Mouse (Mus musculus) bone marrow, adult 2 months (tissue): Measurements from ENCODE around the gene Ankrd45. TPM values are rescaled to one million over a fixed set of nuclear protein-coding genes. Genes with fewer than 3 reads are reported as not detected.

Experiments
- H3K27ac ChIP-seq: fragments of 200-500 bp; 2 replicates; pipeline ENCODE4 v1.5.1; 2012; ENCODE audit warnings: low read depth, mild to moderate bottlenecking, control low read depth, inconsistent platforms, low read length; ENCODE audit not compliant: control insufficient read depth, poor library complexity, insufficient read depth
- H3K4me1 ChIP-seq: fragments of 200-500 bp; 2 replicates; pipeline ENCODE4 v1.6.1; 2011; ENCODE audit warnings: low read length; ENCODE audit not compliant: control insufficient read depth, insufficient read depth
- H3K4me3 ChIP-seq: fragments of 200-500 bp; replicated peaks from 2 replicates; pipeline ENCODE3; 2011; ENCODE audit warnings: mild to moderate bottlenecking, low read depth, low read length, control low read depth; ENCODE audit not compliant: control insufficient read depth
- CTCF ChIP-seq: fragments of 200-500 bp; IDR thresholded peaks from 2 replicates; pipeline ENCODE4 v1.5.1; 2011; ENCODE audit warnings: low read length, control low read depth; ENCODE audit not compliant: control insufficient read depth, insufficient read depth
- POLR2A ChIP-seq: fragments of 200-500 bp; IDR thresholded peaks from 2 replicates; pipeline ENCODE4 v1.6.1; 2011; ENCODE audit warnings: low read depth, mild to moderate bottlenecking, control low read depth, low read length, borderline replicate concordance; ENCODE audit not compliant: control insufficient read depth
- WGBS: fragments of 180-500 bp; shearing (Covaris S2); methylation state at CpG from one replicate; pipeline ENCODE4 v1.1.7; 2018; 5-methylcytosine and 5-hydroxymethylcytosine counted together
- polyA plus RNA-seq: library from polyadenylated mRNA; stranded (reverse); fragments of >200 nt; gene quantifications from 2 replicates; pipeline ENCODE4 v1.2.4, GENCODE M21; 2011; ENCODE audit warnings: low replicate concordance; ENCODE audit not compliant: missing spikeins, insufficient read depth, insufficient read length

The Ankrd45 gene
- polyA plus RNA-seq, 1 experiment: not detected

DNA sequence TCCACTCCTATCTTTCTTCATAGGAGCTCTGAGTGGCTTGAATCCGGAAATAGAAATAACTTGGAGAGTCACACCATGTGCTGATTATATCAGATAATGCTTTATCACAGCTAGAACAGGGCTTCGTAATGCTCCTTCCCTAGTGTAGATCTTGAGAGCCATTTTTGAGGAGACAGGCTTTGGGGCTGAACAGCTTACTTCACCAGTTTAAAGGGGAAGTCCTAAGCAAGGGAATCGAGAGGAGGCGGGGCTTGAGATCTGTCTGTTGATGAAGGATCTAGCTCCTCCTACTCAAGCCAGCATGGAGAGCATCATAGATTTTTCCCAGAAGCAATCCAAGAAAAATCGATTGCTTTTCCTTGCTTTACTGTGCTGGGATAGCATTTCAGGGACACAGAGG, 57.4 kb downstream of the Ankrd45 start:
- H3K4me1 ChIP-seq: no peaks in the 10 kb centered on the region
- WGBS: 57% methylated on average over 5 of the region's 5 CpGs
- TF ChIP-seq CTCF: no peak
- TF ChIP-seq POLR2A: no peak
- no peak overlapping the region for H3K4me3 ChIP-seq
- no peak overlapping the region for H3K27ac ChIP-seq

DNA sequence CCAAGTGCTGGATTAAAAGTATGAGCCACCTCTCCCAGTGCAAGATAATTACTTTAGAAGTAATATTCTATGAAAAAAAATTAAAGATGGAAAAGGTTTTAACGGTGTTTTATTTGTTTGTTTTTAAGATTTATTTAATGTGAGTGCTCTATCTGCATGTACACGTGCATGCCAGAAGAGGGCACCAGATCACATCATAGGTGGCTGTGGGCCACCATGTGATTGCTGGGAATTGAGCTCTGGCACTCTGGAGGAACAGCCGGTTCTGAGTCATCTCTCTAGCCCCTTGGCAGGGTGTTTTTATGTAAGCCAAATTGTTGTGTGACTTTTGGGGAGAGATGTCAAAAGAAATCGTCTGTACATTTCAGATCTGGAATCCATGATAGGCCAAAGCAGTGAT, 72.0 kb downstream of the Ankrd45 start:
- H3K4me1 ChIP-seq: no peaks in the 10 kb centered on the region
- H3K27ac ChIP-seq: no peak overlapping the region
- no peak overlapping the region for H3K4me3 ChIP-seq
- no peak for TF ChIP-seq POLR2A
- peak; percentile 80 for TF ChIP-seq CTCF
- 34% methylated on average over 4 of the region's 4 CpGs for WGBS

DNA sequence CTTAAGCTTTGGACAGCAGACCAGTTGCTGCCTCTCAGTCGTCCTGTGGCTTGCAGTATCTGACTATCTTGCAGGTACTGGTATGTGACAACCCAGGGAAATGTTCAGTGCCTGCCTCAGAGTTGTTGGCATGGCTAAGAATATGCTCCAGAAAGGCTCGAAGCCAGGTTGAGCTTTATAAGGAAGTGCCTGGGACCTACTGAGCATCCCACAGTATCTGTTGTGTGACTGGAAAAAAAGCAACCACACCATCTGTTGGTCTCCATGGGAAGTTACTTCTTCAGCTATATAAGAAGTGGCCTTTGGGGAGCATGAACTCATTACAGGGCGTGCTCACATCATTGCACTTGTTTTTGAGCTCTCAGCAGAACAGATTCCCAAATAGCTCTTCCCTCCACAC, 77.3 kb downstream of the Ankrd45 start:
- Histone ChIP-seq H3K27ac (no peak overlapping the region), H3K4me3 (no peak overlapping the region), H3K4me1 (no peaks in the 10 kb centered on the region)
- 68% methylated on average over 3 of the region's 3 CpGs for WGBS
- TF ChIP-seq CTCF (no peak), POLR2A (no peak)

Other genes with a start within 250 kb of the Ankrd45 start
- 8.8 and 9.1 TPM in 2 replicates for gene Rc3h1, start 236.3 kb upstream of the Ankrd45 start, polyA plus RNA-seq
- gene Serpinc1, start 164.1 kb upstream of the Ankrd45 start, polyA plus RNA-seq: 2.6 and 14.1 TPM in 2 replicates
- gene Zbtb37, start 107.8 kb upstream of the Ankrd45 start, polyA plus RNA-seq: 1.5 and 3.6 TPM in 2 replicates
- gene Dars2, start 72.0 kb upstream of the Ankrd45 start, polyA plus RNA-seq: 4.7 and 15.1 TPM in 2 replicates
- 24.1 and 34.7 TPM in 2 replicates for gene Cenpl, start 72.0 kb upstream of the Ankrd45 start, polyA plus RNA-seq
- gene Klhl20, start 11.2 kb upstream of the Ankrd45 start, polyA plus RNA-seq: 5.8 and 8.9 TPM in 2 replicates
- 1.0 and 4.3 TPM in 2 replicates for gene Tex50, start 16.6 kb downstream of the Ankrd45 start, polyA plus RNA-seq
- 80.0 and 110 TPM in 2 replicates for gene Prdx6, start 108.5 kb downstream of the Ankrd45 start, polyA plus RNA-seq